Mouse (Mus musculus) lung, postnatal 36 days (tissue): Measurements from ENCODE around the gene Fut7.

Experiments
- DNase-seq: peaks from one replicate; pipeline ENCODE4 v3.0.0; 2022; ENCODE audit warnings: mixed read lengths

Gene Fut7

DNA sequence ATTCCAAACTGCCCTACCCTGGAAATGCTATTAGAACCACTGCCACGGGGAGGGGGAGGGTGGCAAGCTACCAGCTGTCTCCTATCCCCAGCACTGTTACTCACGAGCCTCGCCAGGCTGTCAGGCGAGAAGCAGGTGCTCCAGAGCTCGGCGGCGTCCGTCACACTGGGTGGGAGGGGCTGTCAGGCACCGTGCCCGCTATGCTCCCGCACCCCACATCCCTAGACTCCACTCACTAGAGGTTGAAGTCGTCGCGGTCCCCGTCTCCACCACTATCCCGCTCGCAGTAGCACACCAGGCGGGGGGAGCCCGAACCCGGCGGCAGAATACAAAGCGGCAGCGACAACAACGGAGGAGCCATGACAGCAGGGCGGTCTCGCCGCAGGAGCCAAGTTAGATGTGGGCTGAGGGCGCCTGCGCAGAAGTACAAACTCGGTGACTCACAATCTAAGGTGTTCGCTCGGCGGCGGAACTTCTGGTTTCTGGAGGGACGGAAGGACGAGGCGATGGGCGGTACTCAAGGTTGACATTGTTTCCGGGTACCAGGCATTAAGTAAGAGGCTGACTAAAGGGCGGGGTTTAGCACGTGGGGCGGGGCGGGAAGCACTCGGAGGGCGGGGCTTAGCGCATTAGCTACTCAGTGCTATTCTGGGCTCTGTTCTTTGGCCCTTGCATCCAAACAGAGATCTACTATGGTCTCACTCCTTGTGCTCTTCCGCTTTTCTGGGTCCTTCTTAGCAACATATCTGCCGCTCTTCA, 37.7 kb downstream of the Fut7 start, which contains the start of gene Paxx:
Gene Paxx (minus strand): TSS at position 544 of the 759 bp plus-strand sequence.
- DNase-seq: peak; percentile 98

DNA sequence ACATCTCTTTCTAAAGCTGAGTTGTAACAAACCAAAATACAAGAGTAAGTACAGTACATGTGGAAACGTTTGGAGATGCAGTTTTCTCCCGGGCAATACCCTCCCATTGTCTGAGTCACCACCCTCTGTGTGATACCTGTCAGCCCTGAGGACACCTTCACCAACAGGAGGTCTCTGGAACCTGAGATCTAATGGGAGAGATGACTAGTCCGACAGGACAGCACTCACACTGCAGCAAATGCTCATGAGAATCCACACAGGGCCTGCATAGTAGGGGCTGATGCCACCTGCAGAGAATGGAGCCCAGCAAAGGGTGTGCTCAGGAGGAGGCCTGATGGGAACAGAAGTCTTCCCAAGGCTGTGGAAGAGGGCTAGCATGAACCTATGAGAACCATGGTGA, 38.3 kb downstream of the Fut7 start:
- DNase-seq: no peak

DNA sequence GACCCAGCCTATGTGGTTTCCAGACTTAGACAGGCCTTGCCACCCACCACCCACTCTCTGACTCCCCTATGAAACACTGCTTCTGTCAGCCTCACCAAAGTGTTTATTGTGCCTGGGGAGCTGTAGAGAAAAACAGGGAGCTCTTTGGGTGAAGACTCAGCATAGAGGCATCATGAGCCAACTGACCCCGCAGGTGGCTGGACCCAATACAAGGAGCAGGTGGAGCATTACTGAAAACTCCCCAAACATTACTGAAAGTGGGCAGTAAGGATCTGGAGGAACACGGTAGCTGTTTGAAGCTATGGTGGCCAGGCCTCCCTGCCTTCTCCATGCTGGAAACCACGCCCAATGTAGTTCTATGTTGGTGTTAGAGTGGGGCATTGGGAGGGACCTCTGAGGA, 40.6 kb downstream of the Fut7 start:
- no peak for DNase-seq

DNA sequence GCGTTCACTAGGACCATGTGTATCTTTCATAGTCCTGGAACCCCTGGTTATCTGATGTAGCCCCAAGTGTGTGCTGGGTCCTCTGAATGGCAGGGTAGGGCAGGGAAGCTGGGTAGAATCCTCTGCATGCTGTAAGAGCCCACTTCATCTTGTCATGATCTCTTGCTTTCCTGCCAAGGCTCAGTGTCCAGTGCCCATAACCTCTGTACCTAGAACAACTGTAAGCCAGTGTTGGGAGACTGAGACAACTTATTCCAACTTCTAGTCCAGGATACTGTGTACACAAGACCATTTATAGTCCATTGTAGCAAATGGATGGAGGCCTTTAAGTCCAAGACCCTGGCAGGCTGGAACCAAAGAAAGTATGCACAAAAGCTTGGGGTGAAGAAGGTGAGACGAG, 42.2 kb downstream of the Fut7 start:
- DNase-seq: no peak

- peak; percentile 35 for DNase-seq
Observed at GRCm38 (mm10) chr2:25465816-25466635, 43.0 kb downstream of the Fut7 start.

GRCm38 (mm10) chr2:25467606-25468303, 44.7 kb downstream of the Fut7 start:
- no peak for DNase-seq

DNA sequence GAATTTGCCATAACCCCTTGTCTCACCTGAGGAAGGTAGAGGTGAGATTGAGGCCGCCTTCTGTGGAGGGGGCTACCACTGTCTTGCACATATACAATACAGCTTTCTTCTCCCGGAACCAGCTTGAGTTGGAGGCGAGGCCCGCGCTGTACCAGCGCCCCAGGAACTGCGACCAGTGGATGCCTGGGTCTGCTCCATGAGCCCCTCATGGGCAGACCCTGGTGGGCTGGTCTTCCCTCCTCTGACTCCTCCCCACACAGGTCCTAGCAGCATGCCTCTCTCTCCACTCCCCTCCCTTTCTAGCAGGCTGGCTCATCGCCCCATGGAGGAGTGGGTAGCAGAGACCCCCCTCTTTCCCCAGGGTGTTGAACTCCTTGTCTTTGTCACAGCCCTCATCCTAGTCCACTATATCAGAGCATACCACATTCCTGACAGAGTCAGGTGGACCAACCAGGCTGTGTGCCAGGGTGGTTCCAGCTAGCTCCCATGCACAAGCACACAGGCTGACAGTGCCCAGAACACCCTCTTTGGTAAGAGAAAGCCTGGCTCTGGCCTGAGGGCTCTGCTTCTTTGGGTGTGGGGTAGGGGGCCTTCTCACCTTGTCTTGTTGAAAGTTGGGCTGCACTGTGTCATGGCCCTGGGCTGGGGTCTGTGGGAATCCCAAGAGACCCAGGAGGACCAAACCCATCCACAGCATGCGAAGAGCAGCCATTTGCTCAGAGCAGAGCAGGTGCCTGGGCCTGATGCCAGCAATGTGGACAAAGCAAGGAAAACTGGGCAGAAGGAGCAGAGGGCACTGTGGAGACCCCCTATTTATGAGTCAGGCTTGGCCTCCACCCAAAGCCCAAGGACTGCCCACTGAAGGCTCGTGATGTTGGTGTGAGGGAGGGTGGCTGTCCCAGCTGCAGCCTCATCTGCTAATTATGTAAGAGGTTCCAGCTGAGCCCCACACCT, 46.2 kb downstream of the Fut7 start:
- no peak for DNase-seq

- no peak for DNase-seq
Observed at GRCm38 (mm10) chr2:25469969-25470368, 46.9 kb downstream of the Fut7 start, which contains the start of gene Ptgds. Gene Ptgds (minus strand): TSS chr2:25470046.

GRCm38 (mm10) chr2:25472550-25472949, 49.5 kb downstream of the Fut7 start:
- no peak for DNase-seq
